Mouse (Mus musculus) hindbrain, embryonic 15.5 days (tissue): ENCODE measurements around the gene Trim62. TPM values are rescaled to one million over a fixed set of nuclear protein-coding genes. Genes with fewer than 3 reads are reported as not detected.

ENCODE experiments used
- ATAC-seq: fragments of 200-750 bp; cut with Nextera tagmentation; 2 replicates; pipeline ENCODE4 v1.8.0; 2017; ENCODE audit warnings: low read depth, moderate number of reproducible peaks, moderate TSS enrichment; ENCODE audit not compliant: low FRiP score
- H3K27ac ChIP-seq: fragments of 300-500 bp; sonication (generic); replicated peaks from 2 replicates; pipeline ENCODE4 v1.5.1; 2015; ENCODE audit warnings: mild to moderate bottlenecking, inconsistent platforms
- H3K27me3 ChIP-seq: fragments of 300-500 bp; sonication (generic); 2 replicates; pipeline ENCODE4 v1.6.1; 2015; ENCODE audit warnings: control low read depth, inconsistent platforms
- H3K36me3 ChIP-seq: fragments of 300-500 bp; sonication (generic); 2 replicates; pipeline ENCODE4 v1.6.1; 2015; ENCODE audit warnings: control low read depth, inconsistent platforms
- H3K4me1 ChIP-seq: fragments of 300-500 bp; sonication (generic); replicated peaks from 2 replicates; pipeline ENCODE4 v1.6.1; 2015; ENCODE audit warnings: control low read depth, inconsistent platforms
- H3K4me2 ChIP-seq: fragments of 300-500 bp; sonication (generic); 2 replicates; pipeline ENCODE4 v1.6.1; 2015; ENCODE audit warnings: moderate library complexity, mild to moderate bottlenecking, inconsistent platforms
- H3K4me3 ChIP-seq: fragments of 300-500 bp; sonication (generic); 2 replicates; pipeline ENCODE4 v1.5.1; 2015; ENCODE audit warnings: mild to moderate bottlenecking, inconsistent platforms
- H3K9ac ChIP-seq: fragments of 300-500 bp; sonication (generic); 2 replicates; pipeline ENCODE4 v1.6.1; 2015; ENCODE audit warnings: inconsistent platforms
- H3K9me3 ChIP-seq: fragments of 300-500 bp; sonication (generic); 2 replicates; pipeline ENCODE4 v1.6.1; 2016; ENCODE audit warnings: control low read depth, inconsistent platforms
- WGBS: fragments of 180-500 bp; shearing (Covaris S2); methylation state at CpG from one replicate; pipeline ENCODE4 v1.1.7; 2015; 5-methylcytosine and 5-hydroxymethylcytosine counted together
- polyA plus RNA-seq: library from polyadenylated mRNA; unstranded; fragments of >200 nt; fragmentation: Nextera tagmentation; extraction: Ambion mirVana; gene quantifications from 2 replicates; pipeline ENCODE4 v1.2.1, GENCODE M21; 2015

Gene Trim62
- polyA plus RNA-seq, 1 experiment from 2014 or later, result 28.4 TPM

GRCm38 (mm10) chr4:128887641-128888091, 4.3 kb downstream of the Trim62 start:
- H3K9ac ChIP-seq, result no peak overlapping the region
- H3K4me1 ChIP-seq, result peaks cover 74% of the 10 kb centered on the region
- H3K4me2 ChIP-seq, result peak overlapping the region; percentile 40; the same call in 1 of the 2 replicates
- no peak overlapping the region for H3K4me3 ChIP-seq
- peak overlapping the region; percentile 28 for H3K27ac ChIP-seq
- WGBS, result 19% methylated on average over 9 of the region's 9 CpGs
- H3K9me3 ChIP-seq, result no peaks in the 10 kb centered on the region
- no peaks in the 10 kb centered on the region for H3K36me3 ChIP-seq
- ATAC-seq, result no peak
- no peaks in the 10 kb centered on the region for H3K27me3 ChIP-seq

GRCm38 (mm10) chr4:128888436-128888990, 5.1 kb downstream of the Trim62 start:
- Histone ChIP-seq H3K4me3 (no peak overlapping the region), H3K9ac (no peak overlapping the region), H3K4me2 (no peak overlapping the region), H3K27ac (no peak overlapping the region), H3K27me3 (no peaks in the 10 kb centered on the region), H3K9me3 (no peaks in the 10 kb centered on the region), H3K36me3 (no peaks in the 10 kb centered on the region), H3K4me1 (peaks cover 70% of the 10 kb centered on the region)
- 83% methylated on average over 6 of the region's 6 CpGs for WGBS
- no peak for ATAC-seq

GRCm38 (mm10) chr4:128889752-128890630, 6.6 kb downstream of the Trim62 start:
- Histone ChIP-seq H3K4me1 (peaks cover 61% of the 10 kb centered on the region), H3K4me2 (no peak overlapping the region), H3K4me3 (no peak overlapping the region), H3K9ac (no peak overlapping the region), H3K9me3 (no peaks in the 10 kb centered on the region), H3K27me3 (no peaks in the 10 kb centered on the region), H3K27ac (no peak overlapping the region), H3K36me3 (no peaks in the 10 kb centered on the region)
- 88% methylated on average over 12 of the region's 12 CpGs for WGBS
- no peak for ATAC-seq

DNA sequence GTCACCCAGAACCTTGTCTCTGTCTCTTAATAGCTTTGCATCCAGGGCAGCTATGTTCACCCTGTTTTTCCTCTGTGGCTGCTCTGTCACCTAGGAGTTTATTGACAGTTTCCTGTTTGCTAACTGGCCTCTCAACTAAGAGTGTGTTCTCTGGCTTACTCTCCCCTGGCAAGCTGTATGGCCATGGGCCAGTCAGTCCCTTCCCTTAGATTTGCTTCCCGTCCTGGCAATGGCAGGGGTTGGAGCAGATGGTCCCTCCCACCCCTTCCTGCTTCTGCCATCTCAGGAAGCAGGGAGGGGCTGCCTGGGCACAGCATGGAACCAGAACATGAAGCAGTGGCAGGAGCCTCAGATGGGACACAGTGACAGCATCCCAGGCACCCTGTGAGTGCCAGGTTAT, 7.8 kb downstream of the Trim62 start:
- no peak overlapping the region for H3K4me2 ChIP-seq
- H3K27me3 ChIP-seq, result no peaks in the 10 kb centered on the region
- peak; percentile 57; the same call in 1 of the 2 replicates for ATAC-seq
- peaks cover 49% of the 10 kb centered on the region for H3K4me1 ChIP-seq
- H3K27ac ChIP-seq, result 0 out of 2 replicates have a peak overlapping the region, but pooled peaks have one; percentile 9
- H3K9ac ChIP-seq, result no peak overlapping the region
- H3K9me3 ChIP-seq, result no peaks in the 10 kb centered on the region
- H3K4me3 ChIP-seq, result no peak overlapping the region
- WGBS, result 13% methylated on average over 1 of the region's 1 CpGs
- no peaks in the 10 kb centered on the region for H3K36me3 ChIP-seq

DNA sequence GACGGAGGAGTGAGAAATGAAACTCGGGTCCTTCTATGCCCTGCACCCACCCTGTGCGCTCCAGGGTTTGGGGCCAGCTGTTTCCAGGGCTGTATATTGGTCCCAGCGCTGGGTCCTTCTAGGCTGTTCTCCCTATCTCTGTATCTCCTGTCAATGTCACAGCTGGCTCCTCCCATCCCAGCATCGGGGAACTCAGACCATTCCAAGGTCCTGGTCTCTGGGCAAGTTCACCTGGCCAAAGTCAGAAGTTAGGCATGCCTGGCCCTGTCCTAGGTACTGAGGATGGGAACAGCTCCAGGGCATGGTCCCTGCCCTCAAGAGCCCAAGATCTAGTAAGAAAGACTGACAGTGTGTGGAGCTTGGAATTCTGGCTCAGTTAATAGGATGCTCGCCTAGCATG, 8.4 kb downstream of the Trim62 start:
- Histone ChIP-seq H3K4me1 (peaks cover 43% of the 10 kb centered on the region), H3K4me3 (no peak overlapping the region), H3K9me3 (no peaks in the 10 kb centered on the region), H3K9ac (no peak overlapping the region), H3K27me3 (no peaks in the 10 kb centered on the region), H3K27ac (no peak overlapping the region), H3K4me2 (no peak overlapping the region), H3K36me3 (no peaks in the 10 kb centered on the region)
- 84% methylated on average over 6 of the region's 6 CpGs for WGBS
- no peak for ATAC-seq

DNA sequence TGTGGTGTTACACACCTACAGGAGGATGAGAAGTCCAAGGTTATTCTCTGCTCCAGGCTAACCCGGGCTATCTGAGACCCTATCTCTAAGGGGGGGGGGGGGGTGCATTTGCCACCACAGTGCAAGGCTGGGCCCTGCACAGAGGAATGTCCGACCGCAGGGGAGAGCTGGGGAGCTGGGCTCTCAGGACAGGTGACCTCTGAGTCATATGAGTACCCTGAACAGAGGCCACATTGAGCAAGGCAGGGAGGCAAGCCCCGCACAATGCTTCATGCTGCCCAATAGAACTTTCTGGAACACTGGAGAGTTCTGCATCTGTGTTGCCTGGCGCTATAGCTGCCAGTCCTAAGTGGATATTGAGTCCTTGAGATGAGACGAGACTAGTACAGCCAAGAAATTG, 8.8 kb downstream of the Trim62 start:
- Histone ChIP-seq H3K27me3 (no peaks in the 10 kb centered on the region), H3K36me3 (no peaks in the 10 kb centered on the region), H3K4me3 (no peak overlapping the region), H3K27ac (0 out of 2 replicates have a peak overlapping the region, but pooled peaks have one; percentile 18), H3K9me3 (no peaks in the 10 kb centered on the region), H3K9ac (no peak overlapping the region), H3K4me2 (no peak overlapping the region), H3K4me1 (peaks cover 39% of the 10 kb centered on the region)
- 77% methylated on average over 6 of the region's 6 CpGs for WGBS
- ATAC-seq, result no peak

GRCm38 (mm10) chr4:128894112-128894511, 10.7 kb downstream of the Trim62 start:
- Histone ChIP-seq H3K27me3 (no peaks in the 10 kb centered on the region), H3K9ac (no peak overlapping the region), H3K27ac (no peak overlapping the region), H3K4me1 (peaks cover 45% of the 10 kb centered on the region), H3K36me3 (no peaks in the 10 kb centered on the region), H3K4me2 (no peak overlapping the region), H3K9me3 (no peaks in the 10 kb centered on the region), H3K4me3 (no peak overlapping the region)
- ATAC-seq, result no peak
- 71% methylated on average over 12 of the region's 12 CpGs for WGBS

DNA sequence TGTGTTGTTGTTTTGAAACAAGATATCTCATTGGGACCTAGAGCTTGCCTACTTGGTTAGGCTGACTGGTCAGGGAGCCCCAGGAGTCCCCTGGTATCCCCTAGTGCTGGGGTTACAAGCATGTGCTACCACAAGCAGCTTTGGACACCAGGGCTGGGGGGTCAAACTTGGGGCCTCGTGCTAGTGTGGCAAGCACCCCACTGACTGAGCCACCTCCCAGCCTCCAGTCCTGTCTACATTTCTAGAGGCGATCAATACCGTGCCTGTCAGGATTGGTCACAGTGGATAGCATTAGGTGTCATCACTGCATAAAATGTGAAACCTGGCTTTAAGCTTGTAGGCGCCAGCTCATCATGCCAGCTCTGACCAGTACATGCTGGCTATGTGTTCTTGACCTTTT, 12.5 kb downstream of the Trim62 start:
- H3K36me3 ChIP-seq, result no peaks in the 10 kb centered on the region
- no peak overlapping the region for H3K27ac ChIP-seq
- H3K9me3 ChIP-seq, result no peaks in the 10 kb centered on the region
- ATAC-seq, result no peak
- no peaks in the 10 kb centered on the region for H3K27me3 ChIP-seq
- 93% methylated on average over 4 of the region's 4 CpGs for WGBS
- no peak overlapping the region for H3K9ac ChIP-seq
- H3K4me1 ChIP-seq, result peaks cover 48% of the 10 kb centered on the region
- H3K4me2 ChIP-seq, result no peak overlapping the region
- H3K4me3 ChIP-seq, result no peak overlapping the region

DNA sequence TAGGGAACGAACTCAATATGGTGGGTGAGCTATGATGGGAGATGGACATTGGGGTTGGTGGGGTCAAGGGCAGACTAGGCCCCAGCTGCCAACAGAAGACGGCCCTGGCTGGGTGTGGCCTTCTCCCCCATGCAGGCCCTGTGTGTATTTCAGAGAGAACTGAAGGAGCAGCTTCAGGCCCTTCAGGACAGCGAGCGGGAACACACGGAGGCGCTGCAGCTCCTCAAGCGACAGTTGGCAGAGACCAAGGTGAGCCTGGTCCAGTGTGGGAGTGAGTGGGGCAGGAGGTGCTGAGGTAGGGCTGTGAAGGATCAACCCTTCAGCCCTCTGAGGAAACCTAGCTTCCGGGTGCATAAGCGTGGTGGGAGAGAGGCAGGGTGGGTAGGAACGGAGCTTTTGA, 13.3 kb downstream of the Trim62 start:
- Histone ChIP-seq H3K4me3 (no peak overlapping the region), H3K36me3 (no peaks in the 10 kb centered on the region), H3K9me3 (no peaks in the 10 kb centered on the region), H3K4me1 (peaks cover 41% of the 10 kb centered on the region), H3K27me3 (no peaks in the 10 kb centered on the region), H3K4me2 (no peak overlapping the region), H3K27ac (no peak overlapping the region), H3K9ac (no peak overlapping the region)
- 95% methylated on average over 10 of the region's 10 CpGs for WGBS
- no peak for ATAC-seq

DNA sequence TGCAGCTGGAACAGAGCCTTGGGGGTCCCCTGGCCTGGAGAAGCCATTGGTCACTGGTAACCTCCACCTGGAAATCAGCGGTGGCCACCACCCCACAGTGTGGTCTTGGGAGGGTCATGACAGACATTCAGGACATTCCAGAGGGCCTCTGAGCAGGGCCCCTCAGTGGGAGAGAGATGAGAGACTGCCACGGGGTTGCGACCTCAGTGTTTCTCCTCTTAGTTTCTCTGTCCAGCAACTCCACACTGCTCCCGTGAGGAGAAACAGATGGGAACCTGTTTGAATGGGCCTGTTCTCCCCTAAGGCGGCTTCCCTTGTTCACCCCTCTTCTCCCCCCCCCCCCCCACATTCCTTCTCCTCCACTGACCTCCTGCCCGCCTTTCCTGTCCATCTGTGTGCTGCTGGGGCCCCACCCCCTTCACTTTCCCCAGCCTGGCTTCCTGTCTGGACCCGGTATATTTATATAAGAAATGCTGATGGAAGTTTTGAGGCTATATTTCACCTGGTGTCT, 14.6 kb downstream of the Trim62 start:
- no peaks in the 10 kb centered on the region for H3K9me3 ChIP-seq
- peaks cover 8% of the 10 kb centered on the region; the same call in 1 of the 2 replicates for H3K36me3 ChIP-seq
- H3K4me2 ChIP-seq, result no peak overlapping the region
- H3K9ac ChIP-seq, result no peak overlapping the region
- peaks cover 28% of the 10 kb centered on the region for H3K4me1 ChIP-seq
- 30% methylated on average over 7 of the region's 7 CpGs for WGBS
- ATAC-seq, result no peak
- no peak overlapping the region for H3K4me3 ChIP-seq
- H3K27ac ChIP-seq, result peak overlapping the region; percentile 93
- H3K27me3 ChIP-seq, result no peaks in the 10 kb centered on the region

DNA sequence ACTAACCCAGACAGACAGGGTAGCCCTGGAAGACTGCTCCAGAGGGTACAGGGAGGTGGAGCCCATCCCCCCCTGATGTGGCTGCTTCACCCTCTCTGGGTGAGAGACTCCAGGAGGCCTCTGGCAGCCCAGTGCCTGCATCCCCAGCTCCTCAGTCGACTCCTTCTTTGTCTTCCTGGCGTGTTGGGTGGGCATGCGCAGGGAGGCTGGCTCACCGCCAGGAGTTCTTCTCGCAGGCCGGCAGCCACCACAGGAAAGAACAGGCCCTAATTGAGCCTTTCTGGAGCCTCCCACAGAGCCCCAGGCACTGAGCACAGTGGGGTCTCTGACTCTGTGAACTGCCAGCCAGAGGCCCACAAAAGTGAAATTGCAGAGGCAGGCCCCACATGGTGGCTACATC, 16.0 kb downstream of the Trim62 start:
- Histone ChIP-seq H3K9ac (peak overlapping the region; percentile 8; the same call in 1 of the 2 replicates), H3K27me3 (no peaks in the 10 kb centered on the region), H3K4me3 (no peak overlapping the region), H3K27ac (peak overlapping the region; percentile 93), H3K36me3 (peaks cover 15% of the 10 kb centered on the region; the same call in 1 of the 2 replicates), H3K4me2 (0 out of 2 replicates have a peak overlapping the region, but pooled peaks have one; percentile 1), H3K9me3 (no peaks in the 10 kb centered on the region), H3K4me1 (peaks cover 32% of the 10 kb centered on the region)
- peak; percentile 90 for ATAC-seq
- 0% methylated on average over 6 of the region's 6 CpGs for WGBS

DNA sequence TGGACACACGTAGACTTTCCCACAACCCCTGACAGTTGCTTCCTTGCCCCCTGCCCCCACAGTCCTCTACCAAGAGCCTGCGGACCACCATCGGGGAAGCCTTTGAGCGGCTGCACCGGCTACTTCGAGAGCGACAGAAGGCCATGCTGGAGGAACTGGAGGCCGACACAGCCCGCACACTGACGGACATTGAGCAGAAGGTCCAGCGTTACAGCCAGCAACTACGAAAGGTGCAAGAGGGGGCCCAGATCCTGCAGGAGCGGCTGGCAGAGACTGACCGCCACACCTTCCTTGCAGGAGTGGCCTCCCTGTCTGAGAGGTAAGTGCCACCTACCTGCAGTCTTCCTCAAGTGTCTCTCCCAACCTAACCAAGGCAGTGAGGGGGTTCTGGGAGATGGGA, 17.1 kb downstream of the Trim62 start:
- no peak for ATAC-seq
- Histone ChIP-seq H3K36me3 (peaks cover 15% of the 10 kb centered on the region; the same call in 1 of the 2 replicates), H3K4me3 (no peak overlapping the region), H3K27me3 (no peaks in the 10 kb centered on the region), H3K4me2 (no peak overlapping the region), H3K9me3 (no peaks in the 10 kb centered on the region), H3K9ac (no peak overlapping the region), H3K27ac (peak overlapping the region; percentile 93; the same call in 1 of the 2 replicates), H3K4me1 (peaks cover 39% of the 10 kb centered on the region)
- WGBS, result 83% methylated on average over 14 of the region's 14 CpGs
